Mouse (Mus musculus) testis, adult 2 months (tissue): ENCODE results near the gene Doxl2.

ENCODE experiments used
- CTCF ChIP-seq: fragments of 200-500 bp; IDR thresholded peaks from 2 replicates; pipeline ENCODE4 v1.5.1; 2012; ENCODE audit warnings: low read depth, mild to moderate bottlenecking, inconsistent platforms, low read length, moderate library complexity; ENCODE audit not compliant: control insufficient read depth, insufficient read depth, insufficient replicate concordance
- POLR2A ChIP-seq: fragments of 200-500 bp; IDR thresholded peaks from 2 replicates; pipeline ENCODE4 v1.6.1; 2012; ENCODE audit warnings: low read depth, mild to moderate bottlenecking, inconsistent platforms, low read length, moderate library complexity; ENCODE audit not compliant: control insufficient read depth

- TF ChIP-seq POLR2A, result no peak
- TF ChIP-seq CTCF, result no peak
These were observed 18.0 kb upstream of the Doxl2 start for GRCm38 (mm10) chr6:48956785-48957184.
